Mouse (Mus musculus): ENCODE results near the gene Impg1.

DNA sequence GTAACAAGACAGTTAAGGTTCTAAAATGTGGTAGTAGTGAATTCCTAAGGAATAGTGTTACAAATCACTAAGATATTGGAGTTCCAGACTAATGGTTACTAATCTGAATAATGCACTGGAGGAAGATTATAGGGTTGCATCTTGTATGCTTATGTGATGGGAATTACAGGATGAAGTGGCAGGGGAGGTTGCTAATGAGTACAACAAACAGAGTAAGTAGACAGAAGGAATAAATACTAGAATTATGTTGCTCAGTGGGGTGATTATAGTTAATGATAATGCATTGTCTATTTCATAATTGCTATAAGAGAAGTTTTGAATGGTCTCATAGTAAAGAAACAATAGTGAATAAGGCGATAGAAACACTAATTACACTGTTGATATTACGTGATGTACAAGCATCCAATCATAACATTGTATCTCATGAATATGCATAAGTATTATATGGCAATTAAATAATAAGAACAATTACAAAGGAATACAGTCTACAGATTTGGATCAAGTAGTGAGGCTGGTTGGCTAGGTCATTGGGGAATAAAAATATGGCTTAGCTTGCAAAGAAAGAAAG is 85.1 kb downstream of the Impg1 start:
- TF ChIP-seq CTCF (IDR thresholded peaks at IDR 0.05), result no peak
- no peak for TF ChIP-seq EP300 (IDR thresholded peaks at IDR 0.05)

Data from lung, postnatal 0 days (tissue).